Mouse (Mus musculus) midbrain, embryonic 16.5 days (tissue): ENCODE data around the gene Dlk1. TPM values are rescaled to one million over a fixed set of nuclear protein-coding genes. Genes with fewer than 3 reads are reported as not detected.

Experiments used
- ATAC-seq: fragments of 200-750 bp; cut with Nextera tagmentation; 2 replicates; pipeline ENCODE4 v1.8.0; 2017; ENCODE audit warnings: moderate TSS enrichment
- H3K27ac ChIP-seq: fragments of 300-500 bp; sonication (generic); 2 replicates; pipeline ENCODE4 v1.5.1; 2014; ENCODE audit warnings: mild to moderate bottlenecking, low read length, mixed read lengths
- H3K27me3 ChIP-seq: fragments of 300-500 bp; sonication (generic); 2 replicates; pipeline ENCODE4 v1.6.1; 2014; ENCODE audit warnings: low read depth, low read length, mixed read lengths; ENCODE audit not compliant: control insufficient read depth, insufficient read depth
- H3K36me3 ChIP-seq: fragments of 300-500 bp; sonication (generic); 2 replicates; pipeline ENCODE4 v1.6.1; 2014; ENCODE audit warnings: mild to moderate bottlenecking, low read length, moderate library complexity, mixed read lengths; ENCODE audit not compliant: control insufficient read depth, insufficient read depth
- H3K4me1 ChIP-seq: fragments of 300-500 bp; sonication (generic); 2 replicates; pipeline ENCODE4 v1.6.1; 2014; ENCODE audit warnings: mild to moderate bottlenecking, low read length, mixed read lengths; ENCODE audit not compliant: control insufficient read depth, insufficient read depth
- H3K4me2 ChIP-seq: fragments of 300-500 bp; sonication (generic); 2 replicates; pipeline ENCODE4 v1.6.1; 2014; ENCODE audit warnings: mild to moderate bottlenecking, low read length, mixed read lengths
- H3K4me3 ChIP-seq: fragments of 300-500 bp; sonication (generic); 2 replicates; pipeline ENCODE4 v1.5.1; 2014; ENCODE audit warnings: low read depth, mild to moderate bottlenecking, low read length, moderate library complexity, mixed read lengths
- H3K9ac ChIP-seq: fragments of 300-500 bp; sonication (generic); 2 replicates; pipeline ENCODE4 v1.6.1; 2014; ENCODE audit warnings: low read depth, low read length, mixed read lengths
- H3K9me3 ChIP-seq: fragments of 300-500 bp; sonication (generic); replicated peaks from 2 replicates; pipeline ENCODE4 v1.6.1; 2014; ENCODE audit warnings: mild to moderate bottlenecking, low read length, mixed read lengths; ENCODE audit not compliant: control insufficient read depth, poor library complexity, severe bottlenecking
- WGBS: fragments of 180-500 bp; shearing (Covaris S2); extraction: QIAGEN DNeasy Blood & Tissue Kit; methylation state at CpG from one replicate; pipeline ENCODE4 v1.1.7; 2014; 5-methylcytosine and 5-hydroxymethylcytosine counted together
- polyA plus RNA-seq: library from polyadenylated mRNA; unstranded; fragments of >200 nt; fragmentation: Nextera tagmentation; extraction: Ambion mirVana; gene quantifications from 2 replicates; pipeline ENCODE4 v1.2.1, GENCODE M21; 2015

The Dlk1 gene
- polyA plus RNA-seq, 1 experiment from 2014 or later: 50.4 TPM

GRCm38 (mm10) chr12:109445499-109446235 is 7.0 kb upstream of the Dlk1 start:
- no peak overlapping the region for H3K27ac ChIP-seq
- H3K4me3 ChIP-seq: no peak overlapping the region
- no peak overlapping the region for H3K9ac ChIP-seq
- H3K4me2 ChIP-seq: peak overlapping the region; percentile 36
- no peaks in the 10 kb centered on the region for H3K9me3 ChIP-seq
- WGBS: 2% methylated on average over 19 of the region's 19 CpGs
- ATAC-seq: peak; percentile 60
- H3K36me3 ChIP-seq: no peaks in the 10 kb centered on the region
- H3K4me1 ChIP-seq: peaks cover 27% of the 10 kb centered on the region
- peaks cover 22% of the 10 kb centered on the region; the same call in 1 of the 2 replicates for H3K27me3 ChIP-seq

- peaks cover 27% of the 10 kb centered on the region for H3K4me1 ChIP-seq
- H3K4me2 ChIP-seq: peak overlapping the region; percentile 36
- H3K36me3 ChIP-seq: no peaks in the 10 kb centered on the region
- no peak overlapping the region for H3K4me3 ChIP-seq
- H3K9ac ChIP-seq: no peak overlapping the region
- H3K9me3 ChIP-seq: no peaks in the 10 kb centered on the region
- H3K27ac ChIP-seq: no peak overlapping the region
- H3K27me3 ChIP-seq: peaks cover 27% of the 10 kb centered on the region; the same call in 1 of the 2 replicates
- no peak for ATAC-seq
- WGBS: 4% methylated on average over 18 of the region's 18 CpGs
Measured at GRCm38 (mm10) chr12:109446236-109446941, 6.2 kb upstream of the Dlk1 start.

DNA sequence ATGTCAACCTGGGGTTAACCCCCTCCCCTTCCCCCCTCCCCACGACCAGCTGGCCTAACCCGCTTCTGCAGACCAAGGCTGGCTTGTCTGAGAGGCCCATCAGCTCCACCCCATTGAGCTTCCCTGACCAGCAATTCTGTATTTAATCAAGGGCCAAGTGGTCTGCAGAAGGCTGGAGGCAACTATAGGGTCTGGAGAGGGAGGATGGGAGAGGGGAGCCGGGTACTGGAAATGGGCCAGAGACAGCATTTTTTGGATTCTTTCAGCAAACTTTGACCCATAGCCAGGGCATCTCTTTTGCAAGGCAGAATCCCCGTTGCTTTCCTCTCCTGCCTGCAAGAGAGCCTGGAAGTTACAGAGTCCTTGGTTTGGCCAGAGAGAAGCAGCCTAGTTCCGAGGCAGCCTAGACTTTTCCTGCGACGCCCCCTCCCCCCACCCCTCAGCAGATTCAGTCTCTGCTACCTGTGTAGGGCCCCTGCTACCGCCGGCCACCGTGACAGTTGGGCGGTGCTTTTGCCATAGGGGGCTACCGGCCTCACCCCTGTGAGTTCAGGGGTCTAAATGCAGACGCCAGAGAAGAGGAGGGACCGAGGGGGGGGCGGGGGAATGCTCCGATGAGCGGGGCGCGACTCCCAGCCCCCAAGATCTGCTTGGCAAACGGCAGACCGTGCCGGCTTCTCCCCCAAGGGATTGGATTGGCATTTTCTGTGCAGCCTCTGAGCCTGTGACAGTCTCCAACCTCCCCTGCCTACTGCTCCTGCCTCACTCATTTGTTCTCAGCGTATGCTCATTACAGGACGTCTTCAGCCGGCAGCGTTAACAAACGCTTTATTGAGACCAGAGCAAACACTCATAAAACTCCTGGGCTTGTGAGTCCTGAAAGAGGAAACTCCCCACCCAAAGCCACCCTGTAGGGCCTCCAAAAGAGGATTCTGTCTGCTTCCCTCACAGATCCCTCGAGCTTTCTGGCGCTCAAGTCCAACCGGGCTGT is 2.9 kb upstream of the Dlk1 start:
- Histone ChIP-seq H3K36me3 (no peaks in the 10 kb centered on the region), H3K4me2 (peak overlapping the region; percentile 59), H3K9ac (peak overlapping the region; percentile 51), H3K27ac (no peak overlapping the region), H3K4me1 (peaks cover 37% of the 10 kb centered on the region), H3K9me3 (no peaks in the 10 kb centered on the region), H3K4me3 (peak overlapping the region; percentile 24), H3K27me3 (peaks cover 36% of the 10 kb centered on the region)
- peak; percentile 18; the same call in 1 of the 2 replicates for ATAC-seq
- WGBS: under 1% methylated on average over 28 of the region's 30 CpGs

DNA sequence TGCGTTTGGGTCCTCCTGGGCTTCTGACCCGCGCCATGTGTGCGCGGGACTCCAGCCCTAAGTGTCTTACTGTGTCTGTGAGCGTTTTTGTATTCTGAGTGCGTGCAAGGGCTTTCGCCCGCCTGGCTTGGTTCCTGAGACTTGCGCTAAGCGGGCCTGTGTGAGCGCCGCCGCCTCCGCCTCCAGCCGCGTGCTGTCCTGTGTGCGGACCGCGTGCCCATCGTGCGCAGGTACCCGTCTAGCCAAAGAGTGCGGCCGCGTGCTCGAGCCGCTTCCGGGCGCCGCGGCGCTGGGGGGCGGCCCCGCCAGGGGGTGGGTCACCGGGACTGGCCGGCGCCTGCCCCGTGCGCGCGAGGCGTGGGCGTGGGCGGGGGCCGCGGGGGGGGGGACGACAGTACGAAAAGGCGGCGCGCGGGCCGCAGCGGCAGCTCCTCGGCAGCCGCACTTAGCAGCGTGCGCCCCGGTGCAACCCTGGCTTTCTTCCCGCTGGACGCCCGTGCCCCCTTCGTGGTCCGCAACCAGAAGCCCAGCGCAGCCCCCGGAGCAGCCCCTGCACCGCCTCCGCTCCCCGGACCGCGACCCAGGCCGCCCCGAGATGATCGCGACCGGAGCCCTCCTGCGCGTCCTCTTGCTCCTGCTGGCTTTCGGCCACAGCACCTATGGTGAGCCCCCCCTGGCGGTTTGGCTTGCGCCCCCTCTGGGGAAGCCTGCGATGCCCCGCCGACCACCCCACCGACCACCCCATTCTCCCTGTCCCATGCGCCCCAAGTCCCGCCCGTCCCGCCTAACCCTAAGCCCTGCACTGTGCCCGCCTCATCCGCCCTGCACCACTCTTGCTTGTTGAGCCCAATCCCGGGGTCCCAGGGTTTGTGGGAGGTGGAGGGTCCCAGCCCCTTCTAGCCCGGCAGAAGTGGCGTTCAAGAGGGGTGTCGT is 708 bp downstream of the Dlk1 start:
- no peak; the same call in 1 of the 2 replicates for ATAC-seq
- Histone ChIP-seq H3K36me3 (no peaks in the 10 kb centered on the region), H3K9ac (peak overlapping the region; percentile 60), H3K27ac (no peak overlapping the region), H3K4me3 (peak overlapping the region; percentile 51), H3K4me2 (peak overlapping the region; percentile 87), H3K4me1 (peaks cover 36% of the 10 kb centered on the region), H3K27me3 (peaks cover 50% of the 10 kb centered on the region), H3K9me3 (no peaks in the 10 kb centered on the region)
- WGBS: under 1% methylated on average over 54 of the region's 96 CpGs

- H3K27ac ChIP-seq: no peak overlapping the region
- 14% methylated on average over 13 of the region's 13 CpGs for WGBS
Measured at GRCm38 (mm10) chr12:109454137-109454536, 1.5 kb downstream of the Dlk1 start.

DNA sequence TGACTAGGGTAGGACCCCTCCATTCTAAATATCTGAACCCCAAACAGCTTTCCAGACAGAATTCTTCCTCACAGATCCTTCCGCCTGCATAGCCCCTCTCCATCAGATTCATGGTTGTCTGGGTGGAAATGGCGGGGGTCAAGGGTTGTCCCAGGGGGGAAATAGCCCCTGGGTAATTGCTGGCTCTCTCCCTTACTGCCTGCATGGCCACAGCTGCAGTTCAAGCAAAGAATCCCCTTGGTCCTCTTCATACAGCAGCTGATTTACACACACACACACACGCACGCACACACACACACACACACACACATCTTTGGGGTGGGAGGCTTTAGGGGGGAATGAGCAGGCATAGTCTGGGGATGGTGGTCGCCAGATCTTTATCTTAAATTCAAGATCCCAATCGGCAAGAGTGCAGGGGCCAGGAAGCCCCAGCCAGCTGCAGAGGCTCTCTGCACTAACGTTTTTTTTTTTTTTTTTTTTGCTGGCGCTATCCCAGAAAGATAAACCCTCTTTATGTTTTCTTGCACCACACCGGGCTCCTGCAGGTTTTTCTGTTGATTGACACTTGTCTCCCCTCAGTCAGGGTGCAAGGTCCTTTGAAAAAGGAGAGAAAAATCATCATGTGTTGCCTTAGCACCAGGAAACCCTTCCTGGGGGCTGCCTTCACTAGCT is 4.0 kb downstream of the Dlk1 start:
- Histone ChIP-seq H3K27me3 (peaks cover 60% of the 10 kb centered on the region), H3K9ac (no peak overlapping the region), H3K27ac (no peak overlapping the region), H3K4me2 (no peak overlapping the region), H3K4me3 (no peak overlapping the region), H3K36me3 (no peaks in the 10 kb centered on the region), H3K4me1 (peaks cover 36% of the 10 kb centered on the region), H3K9me3 (no peaks in the 10 kb centered on the region)
- WGBS: 17% methylated on average over 9 of the region's 9 CpGs
- ATAC-seq: no peak

More at GRCm38 (mm10) chr12:109454137-109454536, 1.5 kb downstream of the Dlk1 start:
- ATAC-seq: no peak
- peak overlapping the region; percentile 51; the same call in 1 of the 2 replicates for H3K4me3 ChIP-seq
- peaks cover 51% of the 10 kb centered on the region for H3K27me3 ChIP-seq
- H3K4me2 ChIP-seq: peak overlapping the region; percentile 87; the same call in 1 of the 2 replicates
- peaks cover 41% of the 10 kb centered on the region for H3K4me1 ChIP-seq
- no peaks in the 10 kb centered on the region for H3K36me3 ChIP-seq
- H3K9ac ChIP-seq: no peak overlapping the region
- no peaks in the 10 kb centered on the region for H3K9me3 ChIP-seq

GRCm38 (mm10) chr12:109457836-109458235 is 5.2 kb downstream of the Dlk1 start:
- Histone ChIP-seq H3K9ac (no peak overlapping the region), H3K4me1 (peaks cover 33% of the 10 kb centered on the region), H3K27me3 (peaks cover 53% of the 10 kb centered on the region), H3K4me3 (no peak overlapping the region), H3K9me3 (no peaks in the 10 kb centered on the region), H3K4me2 (no peak overlapping the region), H3K27ac (no peak overlapping the region), H3K36me3 (no peaks in the 10 kb centered on the region)
- no peak for ATAC-seq
- WGBS: 31% methylated on average over 8 of the region's 8 CpGs
